18 mouse cellular contexts compared by ENCODE assay signal in the genomic region with DNA sequence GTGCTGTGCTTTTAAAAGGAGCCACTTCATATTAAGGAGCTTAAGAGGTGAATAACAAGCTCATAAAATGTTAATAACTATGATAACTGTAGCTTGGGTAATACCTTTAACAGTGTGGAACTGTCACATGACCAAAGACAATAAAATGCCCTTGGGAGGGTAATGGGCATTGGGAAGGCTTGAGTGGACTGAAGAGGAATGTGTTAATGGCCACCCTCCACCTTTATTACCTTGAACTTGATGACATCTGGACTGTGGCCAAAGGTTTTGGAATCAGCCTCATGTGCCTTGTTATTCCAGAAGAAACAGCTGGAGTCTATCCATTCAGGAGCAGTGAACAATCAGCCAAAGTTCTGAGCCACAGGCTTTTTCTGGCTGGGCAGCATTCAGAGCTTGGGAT.
DNase-seq lines count a peak whose midpoint lies in the region; ATAC-seq and TF ChIP-seq lines count a peak whose summit lies in the region.
"Had no signal": no experiment of that assay in that cellular context is flagged by ENCODE, and none has a peak within 500 bp of the region (broad histone marks: within the 10 kb centered on the region; RNA-seq: fewer than 3 reads in every experiment).

No protein-coding gene starts in this region.

- DNase-seq in liver, adult 2 months (ENCODE audit: extremely low read depth, low read depth, low spot score), result peak; percentile 36
- DNase-seq in liver, embryonic 11.5 days (ENCODE audit: low spot score), result no peak
- DNase-seq in brain, embryonic 14.5 days (ENCODE audit: low read depth), result peak; percentile 33
- DNase-seq in kidney, adult 8-10 months, result peak; percentile 12 to 43
- no peak for DNase-seq in thymus, postnatal 36 days
- DNase-seq in adrenal gland, postnatal 14 days, result no peak
- DNase-seq in stomach, postnatal 0 days (ENCODE audit: low spot score), result no peak
- DNase-seq: adrenal gland, adult 2 months; cerebellum, adult 18-20 months; gastrocnemius, postnatal 25 days; lung, postnatal 4 days; thymus, postnatal 4 days had no signal

- H3K27ac ChIP-seq in liver, adult 2 months (replicated peaks; ENCODE audit: insufficient read depth, low read depth, low read length), result no peak overlapping the region
- no peak overlapping the region for H3K27ac ChIP-seq in liver, embryonic 11.5 days (ENCODE audit: low read depth, low read length)
- no peak overlapping the region for H3K27ac ChIP-seq in limb, embryonic 12.5 days
- no peak overlapping the region for H3K27ac ChIP-seq in stomach, postnatal 0 days (replicated peaks)
- H3K27ac ChIP-seq: forebrain, embryonic 10.5 days; hindbrain, embryonic 12.5 days; liver, embryonic 14.5 days; midbrain, embryonic 13.5 days; neural tube, embryonic 15.5 days had no signal

- H3K36me3 ChIP-seq in liver, adult 2 months (ENCODE audit: control insufficient read depth, insufficient read depth, low read length), result no peaks in the 10 kb centered on the region
- H3K36me3 ChIP-seq in liver, embryonic 11.5 days (ENCODE audit: control insufficient read depth, insufficient read depth, low read length), result no peaks in the 10 kb centered on the region
- H3K36me3 ChIP-seq in limb, embryonic 12.5 days, result no peaks in the 10 kb centered on the region
- no peaks in the 10 kb centered on the region for H3K36me3 ChIP-seq in stomach, postnatal 0 days (ENCODE audit: control insufficient read depth, insufficient read depth, low read length)
- H3K36me3 ChIP-seq: forebrain, embryonic 10.5 days; hindbrain, embryonic 12.5 days; midbrain, embryonic 13.5 days; neural tube, embryonic 15.5 days had no signal

- no peak for ATAC-seq in liver, embryonic 11.5 days (replicated peaks; ENCODE audit: low FRiP score)
- ATAC-seq in limb, embryonic 12.5 days (ENCODE audit: insufficient number of reproducible peaks, insufficient read depth, low FRiP score, low TSS enrichment, low read depth), result peak; percentile 93
- ATAC-seq in stomach, postnatal 0 days (ENCODE audit: low FRiP score, low TSS enrichment), result no peak
- ATAC-seq: midbrain, embryonic 13.5 days had no signal

- no peak overlapping the region for H3K9ac ChIP-seq in liver, adult 2 months (ENCODE audit: low read depth, low read length)
- no peak overlapping the region for H3K9ac ChIP-seq in liver, embryonic 11.5 days (ENCODE audit: low read depth, low read length)
- H3K9ac ChIP-seq in limb, embryonic 12.5 days (replicated peaks), result no peak overlapping the region
- no peak overlapping the region for H3K9ac ChIP-seq in stomach, postnatal 0 days (ENCODE audit: low read length)
- H3K9ac ChIP-seq: hindbrain, embryonic 12.5 days; liver, embryonic 14.5 days; midbrain, embryonic 13.5 days; neural tube, embryonic 15.5 days had no signal

- no peaks in the 10 kb centered on the region for H3K79me2 ChIP-seq in liver, adult 2 months (ENCODE audit: control insufficient read depth, insufficient read depth, low read length)

- H3K4me1 ChIP-seq in liver, adult 2 months (ENCODE audit: control insufficient read depth, insufficient read depth, low read length), result no peaks in the 10 kb centered on the region
- H3K4me1 ChIP-seq in liver, embryonic 11.5 days (replicated peaks; ENCODE audit: control insufficient read depth, insufficient read depth, low read length), result no peaks in the 10 kb centered on the region
- H3K4me1 ChIP-seq in limb, embryonic 12.5 days (replicated peaks), result peaks cover 10% of the 10 kb centered on the region; the same call in 1 of the 2 replicates
- no peaks in the 10 kb centered on the region for H3K4me1 ChIP-seq in stomach, postnatal 0 days (replicated peaks; ENCODE audit: control insufficient read depth, insufficient read depth)
- H3K4me1 ChIP-seq: forebrain, embryonic 10.5 days; hindbrain, embryonic 12.5 days; midbrain, embryonic 13.5 days; neural tube, embryonic 15.5 days had no signal

- H3K4me2 ChIP-seq in liver, embryonic 11.5 days, result no peak overlapping the region
- H3K4me2 ChIP-seq in limb, embryonic 12.5 days, result no peak overlapping the region
- no peak overlapping the region for H3K4me2 ChIP-seq in stomach, postnatal 0 days (replicated peaks; ENCODE audit: low read depth)
- H3K4me2 ChIP-seq: hindbrain, embryonic 12.5 days; midbrain, embryonic 13.5 days; neural tube, embryonic 15.5 days had no signal

- TF ChIP-seq EP300 in stomach, postnatal 0 days (optimal IDR thresholded peaks at IDR 0.05), result no peak

- no peaks in the 10 kb centered on the region for H3K27me3 ChIP-seq in liver, adult 2 months (ENCODE audit: control insufficient read depth, insufficient read depth, low read length)
- H3K27me3 ChIP-seq in liver, embryonic 11.5 days (replicated peaks; ENCODE audit: control insufficient read depth, insufficient read depth, low read length), result no peaks in the 10 kb centered on the region
- H3K27me3 ChIP-seq in limb, embryonic 12.5 days, result peaks cover 28% of the 10 kb centered on the region
- no peaks in the 10 kb centered on the region for H3K27me3 ChIP-seq in stomach, postnatal 0 days (ENCODE audit: control insufficient read depth, insufficient read depth, low read length)
- H3K27me3 ChIP-seq: hindbrain, embryonic 12.5 days; midbrain, embryonic 13.5 days; neural tube, embryonic 15.5 days had no signal

- no peak for TF ChIP-seq CTCF in liver, adult 2 months (IDR thresholded peaks at IDR 0.05; ENCODE audit: low read depth, low read length)
- no peak for TF ChIP-seq CTCF in brain, embryonic 14.5 days (IDR thresholded peaks at IDR 0.05; ENCODE audit: borderline replicate concordance, extremely low read depth, insufficient read depth, insufficient read length)
- no peak for TF ChIP-seq CTCF in stomach, postnatal 0 days (IDR thresholded peaks at IDR 0.05; ENCODE audit: low read depth)

- no peaks in the 10 kb centered on the region for H3K9me3 ChIP-seq in liver, embryonic 11.5 days (ENCODE audit: control insufficient read depth, low read length)
- H3K9me3 ChIP-seq in limb, embryonic 12.5 days, result 0 out of 2 replicates have a peak, but pooled peaks cover 2% of the 10 kb centered on the region
- no peaks in the 10 kb centered on the region for H3K9me3 ChIP-seq in stomach, postnatal 0 days (ENCODE audit: control insufficient read depth, low read length)
- H3K9me3 ChIP-seq: forebrain, embryonic 10.5 days; hindbrain, embryonic 12.5 days; neural tube, embryonic 15.5 days had no signal

- no peak for TF ChIP-seq POLR2A in liver, adult 2 months (IDR thresholded peaks at IDR 0.05; ENCODE audit: extremely low read depth, insufficient read depth, low read length)
- TF ChIP-seq POLR2A in brain, embryonic 14.5 days (IDR thresholded peaks at IDR 0.05; ENCODE audit: borderline replicate concordance, extremely low read depth, insufficient read depth, insufficient read length, poor library complexity, severe bottlenecking), result no peak

- H3K4me3 ChIP-seq in liver, adult 2 months (ENCODE audit: insufficient read depth, low read depth, low read length), result no peak overlapping the region
- H3K4me3 ChIP-seq in liver, embryonic 11.5 days (ENCODE audit: low read depth, low read length), result no peak overlapping the region
- no peak overlapping the region for H3K4me3 ChIP-seq in limb, embryonic 12.5 days (replicated peaks)
- no peak overlapping the region for H3K4me3 ChIP-seq in stomach, postnatal 0 days (ENCODE audit: low read depth, low read length)
- H3K4me3 ChIP-seq: forebrain, embryonic 10.5 days; hindbrain, embryonic 12.5 days; midbrain, embryonic 13.5 days; neural tube, embryonic 15.5 days had no signal

Comparison
In these comparisons a context has a peak if more than half of its experiments do, and no peak if none do; other contexts are left out.
1. DNase-seq: peak in liver, adult 2 months (single experiment), brain, embryonic 14.5 days (single experiment) and kidney, adult 8-10 months (2 of 2); none in liver, embryonic 11.5 days (single experiment), thymus, postnatal 36 days (0 of 2), adrenal gland, postnatal 14 days (single experiment) and stomach, postnatal 0 days (single experiment).